Mouse (Mus musculus): ENCODE data around the gene Cdc37l1.
A peak's percentile ranks its signal among the peaks of the same experiment; 100 is the strongest.

Gene Cdc37l1

GRCm38 (mm10) chr19:29046961-29047333, 56.8 kb downstream of the Cdc37l1 start:
- no peak for DNase-seq (ENCODE audit: low read depth)

DNA sequence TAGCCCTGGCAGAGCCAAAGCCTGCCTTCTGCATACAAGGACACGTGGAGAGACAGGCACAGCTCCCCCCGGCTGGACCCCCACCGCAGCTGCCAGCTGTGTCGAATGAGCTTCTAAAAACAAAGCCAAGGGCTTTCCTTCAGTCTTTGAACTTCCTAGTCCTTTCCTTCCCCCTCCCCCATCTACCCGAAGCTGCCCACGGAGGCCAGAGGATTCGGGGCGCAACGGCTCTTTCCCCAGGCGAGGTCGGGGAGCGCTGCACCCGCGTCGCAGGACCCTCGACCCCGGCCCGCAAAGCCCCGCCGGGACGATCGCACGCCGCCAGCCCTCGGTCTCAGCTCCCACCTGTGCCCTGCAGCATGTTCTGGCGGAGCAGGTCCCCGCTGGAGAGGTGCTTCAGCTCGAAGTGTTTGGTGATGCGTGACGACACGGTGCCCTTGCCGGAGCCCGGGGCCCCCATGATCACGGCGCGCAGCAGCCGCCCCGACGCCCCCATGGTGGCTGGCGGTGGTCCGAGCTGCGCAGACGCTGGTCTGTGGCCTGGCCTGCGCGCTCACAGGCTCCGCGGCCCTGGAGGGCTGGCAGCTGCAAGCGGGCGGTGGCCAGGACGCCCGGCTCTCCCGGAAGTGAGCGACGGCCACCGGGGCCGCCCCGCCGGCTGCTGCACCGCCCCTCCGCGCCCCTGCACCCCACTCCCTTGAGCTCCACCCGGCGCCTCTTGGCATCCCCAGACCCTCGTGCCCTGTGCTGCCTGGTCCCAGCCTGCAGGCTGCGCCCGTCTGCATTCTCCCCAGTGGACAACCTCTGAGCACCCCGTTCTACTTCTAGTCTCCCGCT, 57.4 kb downstream of the Cdc37l1 start, which contains the start of gene Ak3:
TSS of gene Ak3 (minus strand) at position 628 of the 837 bp plus-strand sequence.
- DNase-seq (ENCODE audit: low read depth): peak; percentile 56

GRCm38 (mm10) chr19:29049401-29050075, 59.4 kb downstream of the Cdc37l1 start:
- no peak for DNase-seq (ENCODE audit: low read depth)

DNA sequence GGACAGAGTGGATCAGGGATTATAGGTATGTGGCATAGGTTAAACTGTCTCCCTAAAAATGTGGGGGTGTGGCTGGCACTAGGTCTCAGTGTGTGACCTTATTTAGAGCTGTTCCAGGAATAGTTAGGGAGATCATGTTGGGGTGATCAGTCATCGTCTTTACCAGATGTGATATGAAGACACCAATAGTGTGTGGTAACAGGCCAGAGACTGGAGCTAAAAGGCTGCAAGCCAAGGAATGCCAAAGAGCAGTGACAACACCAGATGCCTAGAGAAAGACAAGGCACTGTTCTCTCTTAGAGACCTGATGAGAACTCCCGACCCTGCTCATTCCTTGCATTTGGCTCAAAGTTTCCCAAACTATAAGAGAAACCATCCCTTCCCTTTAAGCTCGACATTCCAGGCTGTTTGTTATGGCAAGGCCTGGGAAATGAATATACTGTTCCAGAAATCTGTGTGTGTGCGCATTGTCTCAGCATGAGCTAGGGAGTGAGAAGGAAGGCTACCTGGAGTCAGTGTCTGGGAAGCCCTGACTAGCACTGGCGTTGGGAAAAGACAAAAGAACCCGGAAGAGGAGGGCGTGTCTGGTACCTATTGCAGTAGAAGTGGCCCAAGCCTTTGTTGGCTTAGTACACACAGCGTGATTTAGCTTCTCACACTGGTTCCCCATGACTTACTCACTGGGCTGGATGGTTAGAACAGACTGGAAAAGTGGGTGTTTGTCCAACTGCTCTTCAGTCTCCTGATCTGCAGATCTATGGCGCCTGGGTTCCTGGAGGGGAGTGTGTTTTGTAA, 60.2 kb downstream of the Cdc37l1 start:
- DNase-seq (ENCODE audit: low read depth): no peak

DNA sequence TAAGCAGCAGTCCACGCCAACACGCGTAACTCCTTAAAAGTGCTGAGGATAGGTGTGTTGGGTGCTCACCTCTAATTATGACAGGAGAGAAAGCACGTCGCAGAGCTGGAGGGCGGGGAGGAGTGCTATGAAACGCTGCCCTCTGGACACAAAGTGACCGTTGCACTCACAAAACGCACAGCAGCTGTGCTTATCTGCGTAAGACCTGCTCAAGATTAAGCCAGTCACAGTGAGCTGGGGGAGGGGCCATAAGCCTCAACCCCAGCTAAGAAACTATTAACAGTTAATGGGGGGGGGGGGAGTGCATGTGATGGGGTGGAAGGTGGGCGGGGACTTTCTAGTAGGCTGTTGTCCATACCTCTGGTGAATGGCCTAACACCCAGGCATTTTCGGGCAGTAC, 62.6 kb downstream of the Cdc37l1 start:
- DNase-seq (ENCODE audit: low read depth): no peak

DNA sequence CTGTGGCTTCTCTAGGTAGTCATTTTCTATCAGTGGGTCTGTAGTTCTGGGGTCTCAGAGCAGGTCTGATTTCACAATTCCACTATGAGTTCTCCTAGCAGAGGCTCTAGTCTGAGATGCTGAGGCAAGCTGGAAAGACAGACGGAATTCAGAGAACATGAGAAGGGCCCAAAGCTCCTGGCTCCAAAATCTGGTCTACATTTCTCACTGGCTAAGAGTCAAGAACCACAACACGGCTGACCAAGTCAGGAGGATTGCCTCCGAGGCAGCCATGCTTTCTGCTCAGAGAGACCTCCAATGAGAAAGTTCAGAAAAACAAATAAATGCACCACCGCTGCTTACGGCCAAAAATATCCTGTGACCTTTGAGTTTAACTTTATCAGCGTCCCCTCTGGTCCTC, 64.4 kb downstream of the Cdc37l1 start:
- DNase-seq (ENCODE audit: low read depth): no peak

GRCm38 (mm10) chr19:29055469-29055868, 65.3 kb downstream of the Cdc37l1 start:
- no peak for DNase-seq (ENCODE audit: low read depth)

GRCm38 (mm10) chr19:29058741-29059140, 68.6 kb downstream of the Cdc37l1 start:
- no peak for DNase-seq (ENCODE audit: low read depth)

DNA sequence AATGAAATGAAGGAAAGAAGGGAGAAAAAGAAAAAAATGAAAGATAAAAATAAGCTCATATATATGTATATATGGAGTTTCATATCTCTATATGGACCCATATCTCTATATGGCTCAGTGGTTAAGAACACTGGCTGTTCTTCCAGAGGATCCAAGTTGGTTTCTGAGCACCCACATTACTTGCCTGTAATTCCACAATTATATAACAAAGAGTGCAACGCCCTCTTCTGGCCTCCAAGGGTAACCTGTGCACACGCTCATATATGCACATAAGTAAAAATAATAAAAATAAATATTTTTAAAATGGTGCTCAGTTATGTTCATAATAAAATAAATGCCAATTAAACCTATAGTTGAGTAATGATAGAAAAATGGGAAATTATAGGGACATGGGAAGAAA, 69.5 kb downstream of the Cdc37l1 start:
- DNase-seq (ENCODE audit: low read depth): no peak

DNA sequence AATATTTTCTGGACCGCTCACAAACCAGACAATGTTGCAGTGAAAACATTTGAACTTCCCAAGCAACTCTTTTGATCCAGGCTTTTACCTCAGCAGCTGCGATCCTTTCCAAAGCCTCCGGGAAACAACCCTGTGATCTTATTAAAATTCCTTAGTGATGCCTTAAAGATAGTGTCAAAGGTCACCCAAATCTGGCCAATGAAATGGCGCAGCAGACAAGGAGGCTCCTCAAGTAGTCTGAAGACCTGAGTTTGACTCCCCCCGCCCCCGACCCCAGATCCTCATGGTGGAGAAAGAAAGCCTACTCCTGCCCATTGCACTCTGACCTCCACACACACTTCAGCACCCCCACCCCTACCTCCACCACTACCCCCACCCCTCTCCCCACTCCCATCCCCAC, 70.1 kb downstream of the Cdc37l1 start:
- no peak for DNase-seq (ENCODE audit: low read depth)

DNA sequence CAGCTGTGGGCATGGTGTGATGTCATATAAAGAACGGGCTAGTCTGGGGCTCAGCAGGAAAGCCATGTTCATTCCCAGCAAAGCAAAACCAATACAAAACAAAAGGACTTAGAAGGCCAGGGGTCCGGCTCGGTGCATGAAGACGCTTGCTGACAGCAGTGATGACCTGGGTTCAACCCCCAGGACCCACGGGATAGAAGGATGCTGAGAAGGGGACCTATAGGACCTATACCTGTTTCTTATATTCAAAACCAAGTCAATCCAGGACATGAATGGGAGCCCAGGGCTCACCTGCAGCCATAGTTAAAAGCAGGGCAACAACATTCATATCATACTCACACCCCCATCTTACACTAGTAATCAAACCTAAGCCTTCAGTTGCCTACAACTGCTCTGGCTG, 72.9 kb downstream of the Cdc37l1 start:
- DNase-seq (ENCODE audit: low read depth): no peak

GRCm38 (mm10) chr19:29063577-29064363, 73.6 kb downstream of the Cdc37l1 start:
- DNase-seq (ENCODE audit: low read depth): peak; percentile 93

- DNase-seq (ENCODE audit: low read depth): peak; percentile 74
Observed at GRCm38 (mm10) chr19:29064451-29065102, 74.4 kb downstream of the Cdc37l1 start.

- DNase-seq (ENCODE audit: low read depth): peak; percentile 87
Observed at GRCm38 (mm10) chr19:29066981-29067471, 76.9 kb downstream of the Cdc37l1 start.

DNA sequence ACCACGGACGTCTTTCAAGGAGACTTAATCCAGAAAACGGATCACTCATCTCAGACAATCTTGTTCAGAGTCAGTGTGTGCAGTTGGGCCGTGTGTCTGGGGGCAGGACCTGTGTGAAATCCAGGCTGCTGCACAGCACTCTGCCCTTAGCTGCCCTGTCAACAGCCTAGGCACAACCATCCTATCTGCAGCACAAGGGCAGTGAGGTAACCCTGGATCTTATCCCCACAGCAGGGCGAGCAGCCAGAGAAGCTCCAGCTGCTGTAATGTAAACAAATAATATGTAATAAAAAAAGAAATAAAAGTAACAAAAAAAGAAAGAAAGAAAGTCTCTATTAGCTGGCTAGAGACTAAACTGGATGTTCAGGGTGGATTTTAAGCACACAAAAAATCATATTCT, 79.0 kb downstream of the Cdc37l1 start:
- no peak for DNase-seq (ENCODE audit: low read depth)

GRCm38 (mm10) chr19:29074802-29075201, 84.7 kb downstream of the Cdc37l1 start:
- DNase-seq (ENCODE audit: low read depth): no peak

Data from c-Kit-positive CD71-negative TER-119-negative erythroid progenitor cells, embryonic 14.5 days (primary cell).